Mouse (Mus musculus) cerebellum, postnatal 14 days (tissue): Measurements from ENCODE around the gene Slc47a1.
"Not testable (repeated sequence)": the region's sequence is repeated elsewhere in the genome, so short reads cannot be mapped to it uniquely, and the experiment has no call there.

Experiments
- DNase-seq, 2 experiments: peaks; one replicate each; pipeline ENCODE4 v3.0.0; 2021; ENCODE audit warnings: mixed read lengths in 2 of 2

Gene Slc47a1

DNA sequence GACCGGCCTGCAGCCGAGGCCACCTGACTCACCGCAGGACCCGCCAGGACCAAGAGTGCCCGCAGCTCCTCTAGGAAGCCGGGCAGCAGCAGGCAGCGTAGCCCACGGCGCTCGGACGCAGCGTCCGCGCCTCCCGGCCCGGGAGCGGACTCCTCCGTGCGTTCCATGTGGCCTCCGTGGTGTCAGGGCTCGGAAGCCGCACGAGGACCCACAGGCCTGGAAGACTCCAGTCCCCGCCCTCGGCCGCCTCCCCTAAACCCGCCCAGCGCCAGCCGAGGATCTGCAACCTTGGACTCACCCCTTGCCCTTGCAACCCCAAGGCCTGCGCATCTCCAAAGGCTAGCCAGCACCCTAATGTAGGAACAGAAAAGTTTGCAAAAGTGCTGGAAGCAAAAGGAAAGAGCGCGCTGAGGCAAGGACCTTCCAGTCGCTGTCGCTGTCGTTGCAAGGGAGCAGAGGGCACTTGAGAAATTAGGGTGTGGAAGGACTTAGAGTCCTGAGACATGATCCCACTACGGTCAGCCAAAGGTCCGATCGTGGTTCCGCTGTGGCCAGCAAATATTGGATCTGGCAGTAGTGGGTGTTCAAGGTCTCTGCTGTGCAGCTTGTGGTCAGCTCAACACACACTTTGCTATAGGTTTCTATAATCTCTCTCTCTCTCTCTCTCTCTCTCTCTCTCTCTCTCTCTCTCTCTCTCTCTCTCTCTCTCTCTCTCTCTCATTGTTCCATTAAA is at the start of gene Slc47a1:
Gene Slc47a1 (minus strand): TSS at position 465 of the 733 bp plus-strand sequence.
- no peak for DNase-seq

DNA sequence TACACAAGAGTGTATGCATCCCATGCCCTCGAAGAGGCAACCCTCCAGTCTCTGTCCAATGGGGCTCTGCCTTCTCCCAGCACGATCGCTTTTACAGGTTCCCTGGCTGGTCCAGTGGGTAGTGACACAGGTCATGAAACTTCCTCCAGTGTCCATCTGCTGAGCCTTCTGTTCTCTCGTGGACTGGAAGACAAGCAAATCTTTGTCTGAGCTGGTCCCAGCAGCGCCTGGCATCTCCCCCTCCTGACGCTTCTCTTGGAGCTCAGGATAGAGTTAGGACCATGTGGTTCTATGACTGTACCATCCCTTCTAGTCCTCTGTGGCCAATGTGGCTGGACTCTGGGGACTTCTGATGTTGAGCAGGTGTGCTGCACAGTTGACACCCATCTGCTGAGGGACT is 41.1 kb upstream of the Slc47a1 start:
- DNase-seq = peak; percentile 42 to 48

DNA sequence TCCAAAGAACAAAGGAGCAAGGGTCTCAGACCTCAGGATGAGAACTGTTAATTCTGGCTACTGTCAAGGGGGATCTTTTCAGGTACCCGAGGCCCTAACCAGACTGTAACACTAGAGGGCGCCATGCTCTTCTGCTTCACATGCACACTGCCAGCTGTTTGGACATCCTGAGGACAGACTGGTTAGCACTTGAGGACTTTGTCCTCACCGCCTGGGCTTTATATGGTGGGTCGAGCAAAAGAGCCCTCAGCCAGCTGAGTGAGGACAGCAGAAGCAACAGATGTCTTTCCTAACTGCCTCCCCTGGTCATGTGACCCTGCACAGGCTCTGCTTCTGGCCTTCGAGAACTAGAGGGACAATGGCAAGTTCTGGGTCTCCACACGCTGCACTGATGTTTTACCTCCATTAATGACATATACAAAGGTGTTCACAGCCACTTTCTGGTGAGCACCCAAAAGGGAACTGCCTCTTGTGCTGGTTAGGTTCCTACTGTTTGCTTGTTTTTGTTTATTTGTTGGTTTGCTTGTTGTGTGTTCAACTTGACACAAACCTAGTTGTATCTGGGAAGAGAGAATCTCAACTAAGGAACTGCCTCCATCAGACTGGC is 39.9 kb upstream of the Slc47a1 start:
- DNase-seq = peak; percentile 88 to 91

DNA sequence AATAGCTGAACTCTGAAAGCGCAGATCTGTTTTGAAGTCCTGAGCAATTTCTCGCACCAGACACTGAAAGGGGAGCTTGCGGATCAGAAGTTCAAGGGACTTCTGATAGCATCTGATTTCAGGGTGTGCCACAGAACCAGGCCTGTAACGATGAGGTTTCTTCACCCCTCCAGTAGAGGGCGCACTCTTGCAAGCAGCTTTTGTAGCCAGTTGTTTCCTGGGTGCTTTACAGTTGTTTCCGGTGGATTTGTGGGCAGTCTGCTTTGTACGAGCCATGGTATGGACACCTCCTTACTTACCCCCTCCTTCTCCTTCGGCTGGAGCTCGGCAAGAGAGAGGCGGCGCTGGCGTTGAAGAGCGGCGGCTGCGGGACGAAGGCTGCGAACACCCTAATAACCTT is 38.4 kb upstream of the Slc47a1 start:
- not testable (repeated sequence) for DNase-seq

DNA sequence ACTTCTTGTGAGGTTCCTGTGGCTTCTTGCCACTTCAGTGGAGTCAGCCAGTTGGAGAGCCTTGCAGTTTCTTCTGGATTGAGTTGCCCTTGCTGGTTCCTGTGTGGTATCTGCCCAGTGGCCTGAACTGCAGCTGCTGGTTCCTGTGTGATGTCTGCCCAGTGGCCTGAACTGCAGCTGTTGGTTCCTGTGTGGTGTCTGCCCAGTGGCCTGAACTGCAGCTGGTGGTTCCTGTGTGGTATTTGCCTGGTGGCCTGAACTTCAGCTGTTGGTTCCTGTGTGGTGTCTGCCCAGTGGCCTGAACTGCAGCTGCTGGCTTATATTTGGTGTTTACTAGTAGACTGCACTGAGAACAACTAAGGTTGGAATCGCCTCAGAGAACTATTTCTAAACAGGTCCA is 37.3 kb upstream of the Slc47a1 start:
- no peak for DNase-seq

DNA sequence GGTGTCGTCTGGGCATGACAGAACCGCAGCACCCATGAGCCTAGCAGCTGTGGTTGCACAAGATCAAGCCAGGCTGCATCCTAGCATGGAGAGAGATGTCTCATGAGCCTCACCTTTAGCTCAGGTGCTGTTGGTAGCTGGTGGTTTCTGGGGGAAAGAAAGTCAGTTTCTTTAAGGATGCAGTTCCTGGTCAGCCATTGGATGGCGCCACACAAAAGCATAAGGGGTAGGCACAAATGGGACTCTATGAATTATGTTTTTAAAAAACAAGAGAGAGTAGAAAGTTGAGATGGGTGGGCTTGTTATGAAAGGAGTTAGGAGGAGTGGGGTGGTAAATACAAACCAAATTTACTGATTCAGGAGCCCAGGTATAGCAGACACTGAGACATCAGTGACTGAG is 36.4 kb upstream of the Slc47a1 start:
- DNase-seq = no peak

DNA sequence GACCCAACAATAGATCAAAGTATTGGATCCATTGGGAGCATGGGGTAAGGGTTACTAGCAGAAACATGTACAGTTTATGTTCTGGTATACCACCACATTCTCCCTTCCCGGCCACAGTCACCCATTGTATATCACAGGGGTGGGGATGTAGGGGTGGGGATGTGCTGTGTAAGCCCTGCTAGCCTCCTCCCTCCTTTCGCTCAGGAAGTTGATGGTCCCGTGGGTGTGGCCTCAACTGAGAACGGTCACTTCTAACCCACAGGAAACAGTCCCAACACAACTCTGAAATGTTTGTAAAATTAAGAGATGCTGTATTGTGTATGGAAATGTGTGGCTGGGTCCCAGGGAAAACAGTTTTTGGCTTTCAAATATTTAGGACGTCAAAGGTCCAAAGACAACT is 35.3 kb upstream of the Slc47a1 start:
- DNase-seq = no peak

DNA sequence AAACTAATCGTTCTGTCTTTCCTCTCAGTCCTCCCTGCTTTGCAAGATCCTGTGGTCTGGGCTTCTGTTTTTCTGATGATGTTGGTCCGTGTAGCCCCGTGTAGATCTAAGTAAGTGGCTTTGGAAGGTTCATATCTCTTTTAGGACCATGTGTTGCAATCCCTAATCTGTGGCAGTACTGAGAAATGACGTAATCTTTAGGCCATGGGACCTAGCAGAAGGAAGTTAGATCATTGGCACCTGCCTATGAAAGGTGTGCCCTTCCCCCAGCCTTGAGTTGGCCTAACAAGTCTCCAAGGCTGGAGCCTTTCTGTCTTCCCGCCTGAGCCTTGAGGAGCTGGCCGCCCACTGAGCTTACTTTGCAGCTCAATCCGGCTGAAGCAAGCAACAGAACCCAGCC is 33.7 kb upstream of the Slc47a1 start:
- DNase-seq = no peak

DNA sequence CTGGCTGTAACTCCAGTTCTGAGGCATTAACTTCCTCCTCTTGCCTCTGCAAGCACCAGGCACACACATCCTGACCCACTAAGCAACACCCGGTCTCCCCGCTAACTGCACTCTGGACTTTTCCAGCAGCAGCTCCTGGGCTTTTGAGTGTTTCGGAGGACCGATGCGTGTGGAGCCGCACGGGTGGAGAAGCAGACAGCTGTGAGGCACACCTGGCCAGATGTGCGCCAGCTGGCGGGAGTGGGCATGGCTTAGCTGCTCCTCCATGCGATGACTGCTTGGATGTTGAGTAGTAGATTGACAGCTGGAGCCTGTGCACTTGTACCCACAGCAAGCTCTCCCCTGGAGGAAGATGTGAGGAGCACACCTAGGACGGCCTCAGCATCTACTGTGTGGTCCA is 33.1 kb upstream of the Slc47a1 start:
- DNase-seq = no peak

DNA sequence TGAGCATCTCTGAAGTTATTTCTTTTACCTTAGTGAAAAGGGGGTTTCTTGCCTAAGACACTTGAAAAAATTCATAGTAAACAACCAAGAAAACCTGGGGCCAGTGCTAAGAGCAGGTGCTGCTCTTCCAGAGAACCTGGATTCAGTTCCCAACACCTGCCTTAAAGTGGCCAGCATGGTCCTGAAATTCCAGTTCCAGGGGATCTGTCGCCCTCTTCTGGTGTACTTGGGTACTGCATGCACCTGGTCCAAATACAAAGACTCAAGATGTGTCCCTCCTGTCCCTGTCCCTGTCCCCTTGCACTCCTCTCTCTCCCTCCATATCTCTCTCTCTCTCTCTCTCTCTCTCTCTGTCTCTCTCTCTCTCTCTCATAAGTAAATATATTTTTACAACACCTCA is 32.0 kb upstream of the Slc47a1 start:
- DNase-seq = peak; percentile 98

DNA sequence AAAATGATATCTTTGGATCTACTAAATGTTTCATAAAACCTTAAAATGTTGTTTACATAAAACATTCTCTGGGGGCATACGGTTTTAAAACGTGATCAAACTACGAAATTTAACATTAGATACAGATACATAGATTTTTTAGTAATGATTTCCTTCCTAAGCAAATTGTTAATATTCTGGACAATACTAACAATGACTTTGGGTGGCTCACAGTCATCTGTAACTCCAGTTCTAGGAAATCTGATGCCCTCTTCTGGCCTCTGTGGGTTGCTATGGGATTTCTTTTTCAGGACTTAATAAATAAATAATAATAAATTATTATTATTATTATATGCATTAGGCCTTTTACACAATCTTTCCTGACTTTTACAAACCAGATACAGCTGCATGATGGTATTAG is 30.9 kb upstream of the Slc47a1 start:
- peak; percentile 55 to 62 for DNase-seq

DNA sequence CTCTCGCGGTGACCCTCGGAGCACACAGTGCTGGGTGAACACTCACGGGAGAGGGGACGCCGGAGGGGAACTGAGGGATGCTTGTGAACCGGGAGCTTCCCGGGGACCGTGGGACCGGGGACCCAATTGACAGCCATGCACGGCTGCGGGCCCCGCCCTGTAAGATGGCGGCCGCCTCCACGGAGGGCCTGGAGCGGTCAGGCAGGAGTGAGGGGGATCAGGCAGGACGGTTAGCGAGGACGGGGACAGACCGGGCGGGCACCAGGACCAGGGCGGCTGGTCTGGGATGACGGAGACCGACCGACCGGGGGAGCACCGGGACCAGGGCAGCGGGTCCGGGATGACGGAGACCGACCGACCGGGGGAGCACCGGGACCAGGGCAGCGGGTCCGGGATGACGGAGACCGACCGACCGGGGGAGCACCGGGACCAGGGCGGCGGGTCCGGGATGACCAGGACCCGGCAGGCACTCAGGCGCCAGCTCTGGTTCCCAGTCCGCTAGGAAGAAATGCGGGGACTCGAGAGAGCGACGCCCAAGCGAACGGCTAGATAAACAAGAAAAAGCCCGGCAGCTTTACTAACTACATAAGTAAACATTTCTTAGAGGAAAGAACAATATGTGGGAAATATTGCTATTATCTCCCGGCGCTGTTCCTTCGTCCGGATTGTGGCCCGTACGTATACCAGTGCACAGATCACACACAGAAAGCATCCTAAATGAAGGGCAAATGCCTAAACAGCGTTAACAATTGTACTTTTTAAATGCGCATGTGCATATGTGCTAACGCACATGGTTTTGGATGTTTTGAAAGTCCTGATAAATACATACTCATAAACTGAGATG is 30.3 kb upstream of the Slc47a1 start:
- peak; percentile 86 to 90 for DNase-seq

DNA sequence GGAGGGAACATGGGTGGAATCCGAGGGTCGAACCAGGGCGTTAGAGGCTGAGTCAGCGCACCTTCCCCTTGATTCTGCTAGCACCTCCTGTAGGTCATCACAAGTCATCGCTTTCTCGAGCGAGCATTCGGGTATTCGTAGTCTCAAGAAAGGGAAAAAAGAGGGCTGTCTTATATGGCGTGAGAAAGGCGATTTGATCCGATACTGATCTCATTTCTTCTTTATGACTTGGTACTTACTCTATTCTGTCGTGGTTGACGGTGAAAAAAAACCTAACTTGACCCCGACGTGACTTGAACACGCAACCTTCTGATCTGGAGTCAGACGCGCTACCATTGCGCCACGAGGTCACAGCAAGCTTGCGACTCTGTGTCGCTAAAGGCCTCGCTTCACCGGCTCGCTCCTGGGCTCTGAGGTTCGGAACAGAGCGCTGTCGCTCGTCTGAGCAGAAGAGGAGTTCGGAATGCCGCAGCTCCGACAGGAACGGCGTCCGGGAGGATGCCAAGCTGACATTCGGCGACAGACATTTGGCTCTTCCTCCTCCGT is 29.6 kb upstream of the Slc47a1 start:
- peak; percentile 95 to 98 for DNase-seq

DNA sequence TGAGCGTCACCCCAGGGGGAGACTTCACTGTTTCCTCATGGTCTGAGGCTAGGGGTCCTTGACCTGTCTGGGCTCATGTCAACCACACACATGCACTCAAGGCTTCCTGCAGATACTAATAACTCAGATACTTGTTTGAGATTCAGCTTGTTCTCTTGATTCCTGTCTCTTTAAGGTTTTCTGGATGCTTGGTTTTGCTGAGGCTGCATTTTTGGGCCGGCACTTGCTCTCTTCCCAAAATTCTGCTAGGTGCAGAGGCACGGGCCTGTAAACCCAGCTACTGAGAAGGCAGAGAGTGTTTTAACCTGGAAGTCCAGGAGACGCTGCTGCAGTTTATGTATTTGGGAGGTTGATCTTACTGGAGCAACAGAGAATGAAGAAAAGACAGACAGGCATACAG is 23.6 kb upstream of the Slc47a1 start:
- DNase-seq = peak in 1 of 2 experiments; percentile 19

DNA sequence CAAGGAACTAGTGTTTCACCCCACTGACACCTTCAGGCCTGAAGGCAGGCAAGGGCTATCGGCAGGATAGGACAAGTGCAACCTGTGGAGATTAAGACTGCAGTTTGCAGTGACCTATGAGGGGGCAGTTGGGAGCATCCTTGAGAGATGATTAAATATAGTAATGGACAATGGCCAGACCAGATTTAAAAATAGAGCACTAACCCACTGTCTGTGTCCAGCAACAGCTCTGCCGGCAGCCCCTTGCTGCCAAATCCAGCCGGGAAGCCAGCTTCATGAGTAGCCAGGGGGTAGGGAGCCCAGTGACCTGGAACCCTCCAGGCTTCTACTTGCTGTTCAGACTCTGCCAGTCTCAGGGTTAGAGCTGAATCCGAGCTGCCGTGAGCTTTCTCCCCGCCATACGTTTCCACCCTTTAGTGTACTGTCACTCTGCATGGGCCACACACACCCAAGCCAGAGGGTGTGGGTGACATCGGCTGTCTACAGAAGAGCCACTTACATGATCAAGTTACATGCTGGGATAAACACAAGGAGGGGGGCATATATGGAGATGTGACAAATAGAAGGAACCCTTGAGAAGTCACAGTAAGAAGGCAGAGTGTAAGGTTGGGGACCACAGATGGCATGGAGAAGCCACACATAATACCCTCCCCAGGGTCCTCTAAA is 22.7 kb upstream of the Slc47a1 start:
- peak; percentile 16 to 56 for DNase-seq

DNA sequence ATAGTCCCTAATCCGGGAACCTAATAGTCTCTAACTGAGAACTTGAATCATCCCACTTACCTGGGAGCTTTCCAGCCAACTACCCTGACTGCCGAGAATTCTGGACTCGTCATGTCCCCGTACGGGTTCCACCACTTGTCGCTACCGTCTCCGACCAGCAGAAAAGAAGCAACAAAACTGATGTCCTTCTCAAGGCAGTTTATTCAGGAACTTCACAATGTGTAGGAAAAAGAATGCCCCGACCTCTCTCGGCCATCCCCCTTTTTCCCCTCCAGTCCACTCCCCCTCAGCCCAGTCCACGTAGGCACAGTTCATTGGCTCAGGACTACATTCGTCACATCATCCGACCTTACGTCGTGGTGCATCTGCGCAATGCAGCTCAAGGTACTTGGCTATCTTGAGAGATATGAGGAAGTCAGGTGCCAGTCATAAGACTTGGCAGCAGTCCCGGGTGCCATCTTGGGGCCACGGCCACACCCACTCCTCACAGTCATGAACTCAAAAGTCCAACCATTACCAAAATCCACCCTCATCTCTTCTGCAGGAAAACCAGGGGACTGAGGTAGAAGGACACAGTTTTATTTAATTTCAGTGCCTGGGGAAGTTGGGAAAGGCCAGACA is 19.4 kb upstream of the Slc47a1 start:
- not testable (repeated sequence) for DNase-seq

DNA sequence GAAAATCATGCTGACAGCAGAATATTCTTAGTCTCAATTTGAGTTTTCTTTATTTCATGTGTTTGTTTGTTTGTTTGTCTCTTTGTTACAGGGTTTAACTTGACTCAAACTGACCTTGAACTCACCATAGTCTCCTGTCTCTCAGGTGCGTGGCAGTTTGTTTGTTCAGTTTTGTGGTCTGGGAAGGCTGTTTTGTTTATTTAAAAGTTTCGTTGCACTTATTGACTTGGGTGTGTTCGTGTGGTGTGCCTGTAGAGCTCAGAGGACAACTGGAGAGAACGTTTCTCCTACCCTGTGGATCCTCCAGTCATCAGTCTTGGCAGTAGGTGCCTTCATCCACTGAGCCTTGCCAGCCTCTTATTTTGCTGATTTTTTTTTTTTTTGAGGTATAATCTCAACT is 10.8 kb upstream of the Slc47a1 start:
- DNase-seq = no peak

DNA sequence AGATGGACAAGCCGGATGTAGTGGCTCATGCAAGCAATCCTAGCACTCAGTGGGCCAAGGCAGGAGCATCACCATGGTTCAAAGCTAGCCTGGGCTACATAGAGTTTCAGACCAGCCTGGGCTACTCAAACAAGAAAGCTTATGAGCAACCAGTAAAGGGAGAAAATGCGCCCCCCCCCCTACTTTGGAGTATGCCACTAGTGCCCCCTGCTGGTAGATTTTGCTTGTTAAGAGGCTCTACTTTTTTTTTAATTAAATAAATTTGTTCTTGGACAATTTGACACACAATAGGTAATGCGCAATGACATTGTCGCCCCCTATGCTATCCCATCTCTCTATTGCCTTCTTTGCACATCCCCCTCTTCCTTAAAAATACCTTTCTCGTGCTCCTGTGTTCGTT is 9.9 kb upstream of the Slc47a1 start:
- DNase-seq = peak in 1 of 2 experiments; percentile 70

DNA sequence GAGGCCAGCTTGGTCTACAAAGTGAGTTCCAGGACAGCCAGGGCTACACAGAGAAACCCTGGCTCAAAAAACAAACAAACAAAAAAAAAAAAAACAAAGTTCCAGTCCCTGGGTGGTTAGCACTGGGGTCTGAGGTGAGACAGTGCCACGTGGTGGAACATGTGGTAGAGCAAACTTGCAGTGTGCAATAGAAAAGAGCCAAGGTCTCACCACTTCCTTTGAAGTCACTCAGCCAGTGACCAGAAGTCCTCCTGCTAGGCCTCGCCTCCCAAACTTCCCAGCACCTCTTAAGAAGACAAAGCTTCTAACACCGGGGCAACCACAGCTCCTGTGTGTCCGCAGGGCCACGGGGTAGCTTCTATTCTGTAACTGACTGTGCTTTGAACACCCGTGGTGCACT is 9.1 kb upstream of the Slc47a1 start:
- no peak for DNase-seq

DNA sequence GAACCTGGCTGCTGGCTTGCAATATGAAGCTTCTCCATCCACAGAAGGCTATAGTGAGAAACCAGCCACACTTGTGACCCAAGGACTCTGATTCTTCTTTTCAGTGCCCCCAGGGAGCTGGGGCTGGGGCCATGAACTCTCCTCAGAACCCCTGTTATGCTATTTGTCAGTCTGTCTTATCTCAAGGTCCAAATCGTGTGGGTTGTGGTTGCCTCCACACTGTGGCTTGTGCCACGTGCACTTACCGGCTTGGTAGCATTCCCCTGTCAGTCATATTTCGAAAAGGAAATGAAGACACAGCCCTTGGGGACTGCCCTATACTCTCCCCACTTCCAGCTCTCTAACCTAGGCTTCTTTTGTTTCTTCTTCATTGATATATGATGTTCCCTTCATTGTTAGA is 7.6 kb upstream of the Slc47a1 start:
- no peak for DNase-seq

DNA sequence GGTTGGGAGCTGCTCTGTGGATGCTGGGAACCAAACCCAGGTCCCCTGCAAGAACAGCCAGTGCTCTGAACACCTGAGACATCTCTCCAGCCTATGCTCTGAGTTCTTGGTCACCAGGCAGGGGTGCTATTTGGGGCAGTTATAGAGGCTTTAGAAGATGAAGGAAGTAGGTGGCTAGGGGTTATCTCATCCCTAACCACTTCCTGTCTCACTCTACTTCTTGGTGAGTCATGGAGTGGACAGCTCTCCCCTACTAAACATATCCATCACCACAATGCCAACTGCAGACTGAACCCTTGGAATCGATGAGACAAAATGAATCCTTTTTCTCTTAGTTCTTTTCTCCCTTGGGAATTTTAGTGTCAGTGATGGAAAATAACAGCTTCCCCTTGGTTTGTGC is 3.1 kb upstream of the Slc47a1 start:
- DNase-seq = no peak

DNA sequence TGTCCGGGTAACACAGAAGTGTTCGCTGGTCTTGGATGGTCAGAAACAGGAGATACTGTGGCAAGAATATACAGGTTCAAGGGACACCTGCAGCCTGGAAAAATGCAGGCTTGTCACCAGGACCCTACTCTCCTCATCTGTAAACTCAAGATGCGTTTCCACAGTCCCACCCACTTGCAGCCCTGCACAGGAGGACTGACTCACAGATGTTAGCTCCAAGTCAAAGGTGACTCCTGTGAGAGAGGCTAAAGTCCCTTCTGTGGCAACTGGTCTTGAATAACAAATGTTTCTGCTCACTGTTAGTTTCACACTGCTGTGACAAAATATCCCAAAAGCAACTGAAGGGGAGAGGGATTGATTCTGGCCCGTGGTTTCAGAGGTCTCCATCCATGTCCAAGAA is 506 bp upstream of the Slc47a1 start:
- no peak for DNase-seq

DNA sequence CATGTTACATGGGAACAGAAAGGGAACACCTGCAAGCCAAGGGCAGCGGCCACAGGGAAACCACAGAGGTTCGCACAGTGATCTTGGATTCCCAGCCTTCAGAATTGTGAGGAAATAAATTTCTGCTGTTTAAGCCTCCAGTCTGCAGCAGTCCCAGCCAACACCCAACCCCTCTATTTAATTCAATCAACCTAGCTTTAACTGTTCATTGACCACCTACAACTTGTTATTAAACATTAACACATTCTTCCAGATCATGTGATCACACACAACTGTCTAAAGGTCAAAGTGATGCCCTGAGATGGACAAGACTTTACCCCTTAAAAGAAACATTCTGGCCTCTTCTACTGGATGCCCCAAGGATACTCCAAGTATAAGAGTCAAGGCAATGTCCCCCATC is 9.5 kb downstream of the Slc47a1 start:
- DNase-seq = no peak
